Mouse (Mus musculus) midbrain, embryonic 14.5 days (tissue): ENCODE data around the gene Zfp956. TPM values are rescaled to one million over a fixed set of nuclear protein-coding genes. Genes with fewer than 3 reads are reported as not detected.

Experiments
- ATAC-seq: fragments of 200-750 bp; cut with Nextera tagmentation; 2 replicates; pipeline ENCODE4 v1.8.0; 2017; ENCODE audit warnings: moderate number of reproducible peaks, moderate library complexity; ENCODE audit not compliant: low FRiP score, low TSS enrichment
- DNase-seq: peaks from one replicate; pipeline ENCODE4 v3.0.0-alpha.2; 2015
- H3K27ac ChIP-seq: fragments of 300-500 bp; sonication (generic); replicated peaks from 2 replicates; pipeline ENCODE4 v1.5.1; 2014; ENCODE audit warnings: mild to moderate bottlenecking, low read depth, low read length, moderate library complexity
- H3K27me3 ChIP-seq: fragments of 300-500 bp; sonication (generic); 2 replicates; pipeline ENCODE4 v1.6.1; 2014; ENCODE audit warnings: low read length, control low read depth, mixed read lengths; ENCODE audit not compliant: control insufficient read depth, insufficient read depth
- H3K36me3 ChIP-seq: fragments of 300-500 bp; sonication (generic); 2 replicates; pipeline ENCODE4 v1.6.1; 2014; ENCODE audit warnings: low read length, control low read depth; ENCODE audit not compliant: control insufficient read depth, insufficient read depth
- H3K4me1 ChIP-seq: fragments of 300-500 bp; sonication (generic); 2 replicates; pipeline ENCODE4 v1.6.1; 2014; ENCODE audit warnings: mild to moderate bottlenecking, antibody characterized with exemption, low read length, control low read depth; ENCODE audit not compliant: control insufficient read depth, insufficient read depth
- H3K4me2 ChIP-seq: fragments of 300-500 bp; sonication (generic); 2 replicates; pipeline ENCODE4 v1.6.1; 2014; ENCODE audit warnings: mild to moderate bottlenecking, low read length, moderate library complexity
- H3K4me3 ChIP-seq: fragments of 300-500 bp; sonication (generic); replicated peaks from 2 replicates; pipeline ENCODE4 v1.5.1; 2014; ENCODE audit warnings: low read depth, low read length
- H3K9ac ChIP-seq: fragments of 300-500 bp; sonication (generic); replicated peaks from 2 replicates; pipeline ENCODE4 v1.6.1; 2014; ENCODE audit warnings: mild to moderate bottlenecking, low read length, moderate library complexity
- H3K9me3 ChIP-seq: fragments of 300-500 bp; sonication (generic); 2 replicates; pipeline ENCODE4 v1.6.1; 2016; ENCODE audit warnings: low read length, control low read depth, mixed read lengths; ENCODE audit not compliant: control insufficient read depth
- WGBS: fragments of 180-500 bp; shearing (Covaris S2); extraction: QIAGEN DNeasy Blood & Tissue Kit; methylation state at CpG from one replicate; pipeline ENCODE4 v1.1.7; 2014; 5-methylcytosine and 5-hydroxymethylcytosine counted together
- polyA plus RNA-seq: library from polyadenylated mRNA; unstranded; fragments of >200 nt; fragmentation: Nextera tagmentation; extraction: Ambion mirVana; gene quantifications from 2 replicates; pipeline ENCODE4 v1.2.1, GENCODE M21; 2014

The Zfp956 gene
- 14.0 and 17.9 TPM in 2 replicates for polyA plus RNA-seq

GRCm38 (mm10) chr6:47953191-47953726 lies at the start of gene Zfp956:
Gene Zfp956 (plus strand): TSS chr6:47953390.
- peak within 1 kb of the TSS; percentile 71 for H3K27ac ChIP-seq
- H3K36me3 ChIP-seq: peaks cover 13% of the 10 kb centered on the region; the same call in 1 of the 2 replicates
- WGBS: under 1% methylated on average over 31 of the region's 31 CpGs
- ATAC-seq (peak; percentile 100), DNase-seq (peak; percentile 96)
- H3K4me3 ChIP-seq: peak within 1 kb of the TSS; percentile 62
- peak within 1 kb of the TSS; percentile 67 for H3K9ac ChIP-seq
- H3K4me1 ChIP-seq: 0 out of 2 replicates have a peak, but pooled peaks cover 4% of the 10 kb centered on the region
- no peaks in the 10 kb centered on the region for H3K27me3 ChIP-seq
- H3K4me2 ChIP-seq: peak within 1 kb of the TSS; percentile 69
- no peaks in the 10 kb centered on the region for H3K9me3 ChIP-seq

GRCm38 (mm10) chr6:47903587-47903986 lies 49.6 kb upstream of the Zfp956 start:
- Histone ChIP-seq H3K27me3 (no peaks in the 10 kb centered on the region), H3K9me3 (no peaks in the 10 kb centered on the region), H3K4me3 (no peak overlapping the region), H3K4me2 (no peak overlapping the region), H3K9ac (no peak overlapping the region), H3K4me1 (no peaks in the 10 kb centered on the region), H3K27ac (no peak overlapping the region), H3K36me3 (peaks cover 94% of the 10 kb centered on the region)
- ATAC-seq (no peak), DNase-seq (no peak)
- WGBS: 79% methylated on average over 4 of the region's 4 CpGs

GRCm38 (mm10) chr6:47904361-47904760 lies 48.8 kb upstream of the Zfp956 start:
- Histone ChIP-seq H3K4me2 (no peak overlapping the region), H3K9ac (no peak overlapping the region), H3K9me3 (no peaks in the 10 kb centered on the region), H3K4me3 (no peak overlapping the region), H3K4me1 (no peaks in the 10 kb centered on the region), H3K27ac (no peak overlapping the region), H3K27me3 (no peaks in the 10 kb centered on the region), H3K36me3 (peaks cover 88% of the 10 kb centered on the region)
- DNase-seq: no peak
- 40% methylated on average over 19 of the region's 19 CpGs for WGBS
- no peak for ATAC-seq

- H3K4me1 ChIP-seq: no peaks in the 10 kb centered on the region
Observed at GRCm38 (mm10) chr6:47904917-47905695, 48.1 kb upstream of the Zfp956 start.

GRCm38 (mm10) chr6:47906326-47906725 lies 46.9 kb upstream of the Zfp956 start:
- DNase-seq (no peak), ATAC-seq (no peak)
- H3K36me3 ChIP-seq: peaks cover 68% of the 10 kb centered on the region
- no peaks in the 10 kb centered on the region for H3K9me3 ChIP-seq
- no peaks in the 10 kb centered on the region for H3K4me1 ChIP-seq
- H3K27ac ChIP-seq: no peak overlapping the region
- H3K27me3 ChIP-seq: no peaks in the 10 kb centered on the region
- H3K4me2 ChIP-seq: no peak overlapping the region
- WGBS: 95% methylated on average over 5 of the region's 5 CpGs
- no peak overlapping the region for H3K9ac ChIP-seq
- no peak overlapping the region for H3K4me3 ChIP-seq

More at GRCm38 (mm10) chr6:47904917-47905695, 48.1 kb upstream of the Zfp956 start:
- no peak overlapping the region for H3K9ac ChIP-seq
- 56% methylated on average over 44 of the region's 44 CpGs for WGBS
- no peak overlapping the region for H3K27ac ChIP-seq
- no peaks in the 10 kb centered on the region for H3K27me3 ChIP-seq
- no peak overlapping the region for H3K4me3 ChIP-seq
- no peak for ATAC-seq
- peak; percentile 11 for DNase-seq
- H3K4me2 ChIP-seq: no peak overlapping the region
- H3K36me3 ChIP-seq: peaks cover 81% of the 10 kb centered on the region
- H3K9me3 ChIP-seq: no peaks in the 10 kb centered on the region

GRCm38 (mm10) chr6:47909007-47909406 lies 44.2 kb upstream of the Zfp956 start:
- Histone ChIP-seq H3K27me3 (no peaks in the 10 kb centered on the region), H3K36me3 (peaks cover 45% of the 10 kb centered on the region), H3K4me2 (no peak overlapping the region), H3K4me1 (no peaks in the 10 kb centered on the region), H3K4me3 (no peak overlapping the region), H3K9me3 (no peaks in the 10 kb centered on the region), H3K27ac (no peak overlapping the region), H3K9ac (no peak overlapping the region)
- no peak for DNase-seq
- 82% methylated on average over 1 of the region's 1 CpGs for whole genome bisulfite sequencing
- ATAC-seq: no peak

GRCm38 (mm10) chr6:47911650-47912049 lies 41.5 kb upstream of the Zfp956 start:
- Histone ChIP-seq H3K9me3 (no peaks in the 10 kb centered on the region), H3K4me3 (no peak overlapping the region), H3K9ac (no peak overlapping the region), H3K4me1 (no peaks in the 10 kb centered on the region), H3K27ac (no peak overlapping the region), H3K4me2 (no peak overlapping the region), H3K27me3 (no peaks in the 10 kb centered on the region), H3K36me3 (peaks cover 18% of the 10 kb centered on the region)
- 63% methylated on average over 1 of the region's 1 CpGs for WGBS
- no peak for DNase-seq
- no peak for ATAC-seq

- ATAC-seq (no peak), DNase-seq (no peak)
- no peak overlapping the region for H3K9ac ChIP-seq
- no peaks in the 10 kb centered on the region for H3K9me3 ChIP-seq
- H3K4me1 ChIP-seq: no peaks in the 10 kb centered on the region
- H3K4me2 ChIP-seq: no peak overlapping the region
- H3K4me3 ChIP-seq: no peak overlapping the region
- H3K27me3 ChIP-seq: no peaks in the 10 kb centered on the region
- H3K27ac ChIP-seq: no peak overlapping the region
- H3K36me3 ChIP-seq: peaks cover 6% of the 10 kb centered on the region; the same call in 1 of the 2 replicates
- WGBS: 56% methylated on average over 3 of the region's 3 CpGs
Observed at GRCm38 (mm10) chr6:47912991-47913390, 40.2 kb upstream of the Zfp956 start.

- H3K9ac ChIP-seq: no peak overlapping the region
- no peak overlapping the region for H3K27ac ChIP-seq
- no peaks in the 10 kb centered on the region for H3K36me3 ChIP-seq
- 88% methylated on average over 5 of the region's 5 CpGs for WGBS
- H3K4me3 ChIP-seq: no peak overlapping the region
- no peak for DNase-seq
- ATAC-seq: no peak
- no peaks in the 10 kb centered on the region for H3K27me3 ChIP-seq
- peaks cover 9% of the 10 kb centered on the region for H3K4me1 ChIP-seq
- no peaks in the 10 kb centered on the region for H3K9me3 ChIP-seq
- H3K4me2 ChIP-seq: no peak overlapping the region
Observed at GRCm38 (mm10) chr6:47917051-47917450, 36.1 kb upstream of the Zfp956 start.
